Mouse (Mus musculus) adrenal gland, adult 2 months (tissue): ENCODE measurements around the gene Nlrc5. TPM values are rescaled to one million over a fixed set of nuclear protein-coding genes. Genes with fewer than 3 reads are reported as not detected.
A peak's percentile ranks its signal among the peaks of the same experiment; 100 is the strongest.

Source experiments
- DNase-seq: peaks from one replicate; pipeline ENCODE4 v3.0.0; 2021
- polyA plus RNA-seq: library from polyadenylated mRNA; depleted of rRNA; stranded (reverse); fragments of >200 nt; gene quantifications from 2 replicates; pipeline ENCODE4 v1.2.3, GENCODE M21; 2012
- total RNA-seq, 2 experiments: library from RNA; stranded (reverse); gene quantifications; 2 replicates each; pipeline ENCODE4 v1.2.3; 2021

Gene Nlrc5
- total and polyA plus RNA-seq, 3 experiments: 5.2 to 7.9 (median 7.5) TPM

GRCm38 (mm10) chr8:94530643-94531042, 96.5 kb downstream of the Nlrc5 start:
- DNase-seq: no peak

- peak; percentile 58 for DNase-seq
Observed at GRCm38 (mm10) chr8:94532000-94532399, 97.8 kb downstream of the Nlrc5 start.

GRCm38 (mm10) chr8:94532525-94532872, 98.3 kb downstream of the Nlrc5 start:
- no peak for DNase-seq

- DNase-seq: peak; percentile 91
Observed at GRCm38 (mm10) chr8:94532873-94533671, 98.9 kb downstream of the Nlrc5 start, which contains the start of gene Cpne2. Gene Cpne2, plus strand, starts transcription at chr8:94532990.

GRCm38 (mm10) chr8:94534612-94535011, 100.5 kb downstream of the Nlrc5 start:
- peak; percentile 30 for DNase-seq

- DNase-seq: no peak
Observed at GRCm38 (mm10) chr8:94535631-94536030, 101.5 kb downstream of the Nlrc5 start.

- no peak for DNase-seq
Observed at GRCm38 (mm10) chr8:94537456-94537855, 103.3 kb downstream of the Nlrc5 start.

DNA sequence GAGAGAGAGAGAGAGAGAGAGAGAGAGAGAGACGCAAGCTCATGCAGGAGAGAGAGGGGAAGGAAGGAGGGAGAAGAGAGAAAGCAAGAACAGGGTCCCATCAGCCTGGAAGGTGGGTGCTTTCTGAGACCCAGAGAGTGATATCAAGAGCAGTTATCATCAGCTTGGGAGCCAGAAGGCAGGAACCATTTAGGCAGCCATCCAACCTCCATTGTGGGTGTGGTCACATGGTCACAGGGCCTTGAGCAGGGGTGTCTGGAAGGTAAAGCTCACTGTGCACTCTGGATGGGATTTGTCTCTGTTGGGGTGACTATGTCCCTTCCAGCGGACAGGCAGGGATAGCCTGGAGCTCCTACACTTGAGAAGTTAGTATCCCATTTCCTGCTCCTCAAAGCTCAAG, 105.9 kb downstream of the Nlrc5 start:
- DNase-seq: no peak

DNA sequence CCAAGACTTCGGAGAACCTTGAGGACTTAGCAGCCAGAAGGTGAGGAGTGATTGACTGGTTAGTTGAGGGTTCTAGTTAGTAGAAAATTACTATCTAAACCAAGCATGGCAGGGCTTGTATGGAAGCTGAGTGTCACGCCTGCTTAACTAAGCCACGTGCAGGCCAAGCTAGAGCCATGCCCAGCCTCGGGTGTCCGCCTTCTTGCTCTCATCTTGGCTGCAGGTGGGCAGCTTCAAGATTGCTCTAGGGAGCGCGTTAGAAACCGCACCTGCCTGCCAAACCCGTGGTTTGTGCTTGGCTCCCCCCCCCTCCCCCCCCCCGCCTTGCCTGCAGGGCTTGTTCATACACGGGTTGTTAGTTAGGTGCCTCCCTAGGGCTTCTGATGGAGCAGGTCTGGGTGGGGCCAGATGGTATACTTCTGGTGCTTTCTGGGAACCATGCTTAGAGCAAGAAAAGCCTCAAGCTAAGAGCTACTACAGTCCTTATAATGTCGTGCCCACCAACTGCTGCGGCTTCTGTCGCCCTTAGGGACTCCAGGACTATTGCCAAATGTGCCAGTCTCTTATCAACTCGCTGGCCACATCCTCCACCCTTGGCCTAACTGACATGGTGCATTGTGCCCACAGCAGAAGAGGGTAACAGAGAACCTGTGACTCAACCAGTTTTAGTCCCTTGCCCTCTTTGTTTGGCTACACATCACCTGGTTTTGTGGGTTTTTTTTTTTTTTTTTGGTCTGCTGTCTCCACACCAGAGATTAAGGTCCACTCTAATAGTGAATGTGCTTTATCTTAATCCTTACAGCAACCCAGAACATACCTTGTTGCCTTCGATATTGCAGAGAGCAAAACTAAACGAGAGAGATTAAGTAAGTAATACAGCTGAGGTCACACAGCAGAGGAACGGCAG, 107.0 kb downstream of the Nlrc5 start:
- DNase-seq: no peak

DNA sequence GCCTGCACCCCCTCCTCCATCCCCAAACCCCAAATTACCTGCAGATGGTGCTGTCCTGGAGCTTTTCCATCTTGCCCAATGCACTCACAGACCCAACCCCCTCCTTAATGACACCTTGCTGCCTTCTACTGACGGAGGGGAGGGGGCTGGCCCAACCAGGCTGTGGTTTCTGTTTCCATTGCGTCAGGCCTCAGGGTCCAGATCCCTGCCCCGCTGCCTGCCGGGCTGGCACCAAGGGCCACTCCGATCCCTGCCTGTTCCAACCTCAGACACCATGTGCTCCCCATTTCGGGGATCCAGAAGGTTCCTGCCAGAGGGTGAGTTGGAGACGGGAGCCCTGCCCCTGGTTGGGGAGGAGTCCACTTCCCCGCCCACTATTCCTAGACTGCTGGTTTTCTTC, 109.8 kb downstream of the Nlrc5 start:
- no peak for DNase-seq

DNA sequence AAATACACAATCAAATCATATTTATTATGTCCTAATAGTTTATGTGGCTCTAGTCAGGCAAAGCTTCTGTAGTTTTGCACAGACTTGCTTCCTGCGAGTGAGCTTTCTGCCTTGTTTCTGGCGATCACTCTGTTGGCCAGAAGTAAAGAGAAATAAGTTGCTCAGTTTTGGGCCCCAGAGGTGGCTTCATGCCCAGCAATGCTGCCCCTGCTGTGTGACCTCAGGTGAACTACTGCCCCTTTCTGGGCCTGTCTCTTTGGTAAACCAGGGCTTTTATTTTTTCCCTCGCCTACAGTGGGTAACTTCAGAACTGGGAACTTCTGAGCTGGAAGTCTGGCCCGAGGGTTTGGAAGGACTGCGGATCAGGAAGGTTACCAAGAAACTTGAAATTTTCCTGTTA, 114.9 kb downstream of the Nlrc5 start:
- DNase-seq: no peak

- DNase-seq: no peak
Observed at GRCm38 (mm10) chr8:94549482-94549881, 115.3 kb downstream of the Nlrc5 start.

DNA sequence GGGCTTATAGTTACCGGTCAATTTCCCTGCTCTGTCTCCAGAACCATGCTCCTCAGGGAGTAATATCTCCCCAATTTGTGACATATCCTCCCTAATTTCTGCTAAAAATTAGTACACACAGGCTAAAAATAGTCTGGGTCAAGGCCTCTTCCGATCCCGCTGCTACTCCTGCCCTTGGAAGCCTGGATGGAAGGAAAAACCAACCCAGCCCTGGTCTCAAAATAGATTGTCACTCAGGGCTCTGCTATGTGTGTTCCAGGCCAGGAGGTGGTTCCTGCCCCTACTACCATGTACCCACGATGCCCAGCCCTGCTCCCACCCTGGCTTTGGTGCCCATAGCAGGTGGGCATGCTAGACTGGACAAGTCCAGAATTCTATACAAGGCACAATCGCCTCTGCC, 115.8 kb downstream of the Nlrc5 start:
- peak; percentile 57 for DNase-seq

GRCm38 (mm10) chr8:94551471-94552422, 117.6 kb downstream of the Nlrc5 start:
- DNase-seq: no peak

GRCm38 (mm10) chr8:94552696-94553095, 118.5 kb downstream of the Nlrc5 start:
- DNase-seq: no peak

DNA sequence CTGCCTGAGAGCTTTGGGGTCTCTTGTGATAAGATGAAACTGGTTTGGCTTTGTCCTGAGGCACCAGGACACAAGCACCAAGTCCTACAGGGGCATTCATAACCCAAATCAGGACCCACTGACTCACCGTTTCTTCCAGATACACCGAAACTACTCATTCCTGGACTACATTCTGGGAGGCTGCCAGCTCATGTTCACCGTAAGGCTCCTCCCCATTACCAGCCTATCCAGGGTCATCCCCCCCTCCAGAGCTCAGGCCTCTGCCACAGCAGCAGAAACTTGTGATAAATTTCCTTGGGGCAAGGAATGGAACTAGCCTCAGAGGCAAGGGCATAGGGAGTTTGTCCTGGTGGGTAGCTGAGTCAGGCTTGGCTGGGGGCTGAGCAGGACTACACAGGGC, 123.1 kb downstream of the Nlrc5 start:
- DNase-seq: peak; percentile 85

DNA sequence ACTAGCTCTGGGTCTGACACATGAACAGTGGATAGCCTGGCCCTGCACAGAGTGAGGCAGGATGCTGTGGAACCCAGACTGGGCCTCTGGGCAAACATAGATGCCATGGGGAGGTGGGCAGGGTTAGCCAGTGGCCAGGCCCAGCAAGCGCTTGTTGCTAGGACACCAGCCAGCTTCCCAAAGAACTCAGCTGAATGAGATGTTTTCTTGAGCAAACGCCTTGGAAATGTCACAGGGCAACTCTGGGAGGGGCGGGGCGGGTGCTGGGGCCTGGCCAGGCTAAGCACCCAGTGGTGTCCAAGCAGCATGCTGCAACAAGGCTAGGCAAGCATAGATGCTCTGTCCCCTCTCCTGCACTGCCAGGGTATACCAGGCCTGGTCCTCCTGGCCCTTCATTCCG, 127.1 kb downstream of the Nlrc5 start:
- DNase-seq: no peak

DNA sequence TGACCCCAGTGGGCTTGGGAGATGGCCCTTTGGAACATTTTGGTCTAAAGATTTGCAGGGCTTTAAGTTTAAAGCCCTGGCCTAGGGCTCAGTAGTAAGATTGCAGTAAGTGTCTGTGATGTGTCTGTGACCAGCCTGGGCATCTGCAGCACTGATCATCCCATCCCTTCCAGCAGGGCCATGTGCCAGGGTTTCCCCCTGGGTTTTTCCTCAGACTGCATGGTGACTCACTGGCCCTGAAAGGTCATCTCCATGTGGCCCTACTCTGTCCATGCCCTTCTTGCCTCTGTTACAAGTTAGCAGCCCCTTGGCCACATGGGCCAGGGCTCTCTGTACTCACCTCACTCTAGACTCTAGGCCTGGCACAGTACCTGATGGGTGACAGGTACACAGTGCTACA, 130.3 kb downstream of the Nlrc5 start:
- DNase-seq: peak; percentile 76

GRCm38 (mm10) chr8:94566033-94566432, 131.9 kb downstream of the Nlrc5 start:
- no peak for DNase-seq

- no peak for DNase-seq
Observed at GRCm38 (mm10) chr8:94566446-94567158, 132.4 kb downstream of the Nlrc5 start.

DNA sequence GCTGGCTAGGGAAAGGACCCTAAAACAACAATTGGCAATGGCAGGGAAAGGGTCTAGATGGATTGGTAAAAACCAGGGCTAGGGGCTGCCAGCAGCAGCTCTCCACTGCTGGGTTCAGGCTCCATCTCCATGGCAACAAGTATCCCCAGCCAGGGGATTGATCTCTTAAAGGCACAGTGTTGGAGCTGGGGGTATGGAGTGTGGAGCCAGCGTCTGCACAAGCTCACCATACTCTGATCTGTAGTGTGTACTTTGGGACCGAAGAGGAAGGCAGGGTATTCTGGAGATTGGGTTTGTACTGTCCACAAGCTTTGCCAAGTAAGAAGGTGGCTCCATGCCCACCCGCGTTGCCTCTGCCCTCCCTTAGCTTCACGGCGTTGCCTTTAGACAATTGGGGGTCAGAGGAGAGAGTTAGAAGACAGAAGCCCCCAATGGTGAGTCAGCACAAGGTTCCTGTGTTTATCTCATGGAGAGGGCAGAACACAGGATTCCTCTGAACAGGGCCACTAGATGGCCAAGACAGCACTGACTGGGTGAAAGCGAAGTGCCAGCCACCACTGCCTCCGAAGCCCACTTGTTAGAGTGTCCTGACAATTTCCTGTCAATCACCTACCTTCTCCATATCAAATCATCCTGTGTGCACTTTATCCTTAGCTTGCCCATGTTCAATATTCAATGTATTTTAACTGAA, 133.1 kb downstream of the Nlrc5 start:
- no peak for DNase-seq
